In genomic region chr12:113187584-113188295, GRCm38 (mm10) we compare ENCODE assay signal across 8 mouse cellular contexts. TPM values are rescaled to one million over a fixed set of nuclear protein-coding genes. Genes with fewer than 3 reads are reported as not detected.
DNase-seq lines count a peak whose midpoint lies in the region; ATAC-seq and TF ChIP-seq lines count a peak whose summit lies in the region.

No protein-coding gene starts in this region.

- H3K4me1 ChIP-seq in forebrain, embryonic 13.5 days: peaks cover 30% of the 10 kb centered on the region
- peaks cover 10% of the 10 kb centered on the region; the same call in 1 of the 2 replicates for H3K4me1 ChIP-seq in liver, postnatal 0 days (ENCODE audit: insufficient read depth)
- peaks cover 34% of the 10 kb centered on the region for H3K4me1 ChIP-seq in neural tube, embryonic 15.5 days
- H3K4me1 ChIP-seq in testis, adult 2 months (ENCODE audit: control insufficient read depth, insufficient read depth, low read length): peaks cover 26% of the 10 kb centered on the region

- intact Hi-C loops in heart, postnatal 36 days (cut with DNase I): no loop called here

- peaks cover 7% of the 10 kb centered on the region; the same call in 1 of the 2 replicates for H3K9me3 ChIP-seq in forebrain, embryonic 13.5 days (replicated peaks)
- no peaks in the 10 kb centered on the region for H3K9me3 ChIP-seq in liver, postnatal 0 days (ENCODE audit: low read length)
- H3K9me3 ChIP-seq in neural tube, embryonic 15.5 days (replicated peaks): no peaks in the 10 kb centered on the region

- peak overlapping the region; percentile 91 for H3K4me2 ChIP-seq in forebrain, embryonic 13.5 days
- peak overlapping the region; percentile 53 for H3K4me2 ChIP-seq in liver, postnatal 0 days (ENCODE audit: low read depth, low read length)
- peak overlapping the region; percentile 78 for H3K4me2 ChIP-seq in neural tube, embryonic 15.5 days

- no peak for TF ChIP-seq EP300 in liver, postnatal 0 days (IDR thresholded peaks at IDR 0.05; ENCODE audit: low read depth)

- no peak for TF ChIP-seq POLR2A in testis, adult 2 months (IDR thresholded peaks at IDR 0.05; ENCODE audit: control insufficient read depth, low read depth, low read length)

- H3K36me3 ChIP-seq in forebrain, embryonic 13.5 days (ENCODE audit: poor library complexity, severe bottlenecking): peaks cover 46% of the 10 kb centered on the region
- H3K36me3 ChIP-seq in liver, postnatal 0 days (replicated peaks; ENCODE audit: insufficient read depth, low read length): no peaks in the 10 kb centered on the region
- H3K36me3 ChIP-seq in neural tube, embryonic 15.5 days: peaks cover 44% of the 10 kb centered on the region
- H3K36me3 ChIP-seq in testis, adult 2 months (ENCODE audit: control insufficient read depth, insufficient read depth, low read length): no peaks in the 10 kb centered on the region

- H3K4me3 ChIP-seq in forebrain, embryonic 13.5 days: peak overlapping the region; percentile 74
- peak overlapping the region; percentile 4 for H3K4me3 ChIP-seq in liver, postnatal 0 days (ENCODE audit: low read depth, low read length)
- H3K4me3 ChIP-seq in neural tube, embryonic 15.5 days (replicated peaks): peak overlapping the region; percentile 78
- peak overlapping the region; percentile 17 for H3K4me3 ChIP-seq in testis, adult 2 months (ENCODE audit: control insufficient read depth, low read depth, low read length)

- WGBS in forebrain, embryonic 13.5 days: 4% methylated on average over 56 of the region's 56 CpGs
- 5% methylated on average over 56 of the region's 56 CpGs for WGBS in liver, postnatal 0 days (ENCODE audit: insufficient replicate concordance)
- 5% methylated on average over 56 of the region's 56 CpGs for WGBS in neural tube, embryonic 15.5 days

- H3K27ac ChIP-seq in forebrain, embryonic 13.5 days: no peak overlapping the region
- H3K27ac ChIP-seq in liver, postnatal 0 days (ENCODE audit: low read depth): no peak overlapping the region
- 0 out of 2 replicates have a peak overlapping the region, but pooled peaks have one; percentile 4 for H3K27ac ChIP-seq in neural tube, embryonic 15.5 days (replicated peaks)
- no peak overlapping the region for H3K27ac ChIP-seq in testis, adult 2 months (ENCODE audit: control insufficient read depth, insufficient read depth, low read depth, low read length)

- no peaks in the 10 kb centered on the region for H3K27me3 ChIP-seq in forebrain, embryonic 13.5 days
- peaks cover 29% of the 10 kb centered on the region for H3K27me3 ChIP-seq in liver, postnatal 0 days (ENCODE audit: insufficient read depth, low read length)
- H3K27me3 ChIP-seq in neural tube, embryonic 15.5 days (replicated peaks): no peaks in the 10 kb centered on the region
- no peaks in the 10 kb centered on the region for H3K27me3 ChIP-seq in testis, adult 2 months (ENCODE audit: control insufficient read depth, insufficient read depth, low read length)

- ATAC-seq in forebrain, embryonic 13.5 days: peak; percentile 48
- peak; percentile 62 for ATAC-seq in liver, postnatal 0 days
- ATAC-seq in neural tube, embryonic 15.5 days (ENCODE audit: low FRiP score): peak; percentile 49

- peak; percentile 81 for TF ChIP-seq CTCF in liver, postnatal 0 days (IDR thresholded peaks at IDR 0.05; ENCODE audit: low read depth)
- TF ChIP-seq CTCF in testis, adult 2 months (IDR thresholded peaks at IDR 0.05; ENCODE audit: control insufficient read depth, insufficient read depth, insufficient replicate concordance, low read depth, low read length): peak; percentile 17; the same call in 1 of the 2 replicates

- H3K9ac ChIP-seq in forebrain, embryonic 13.5 days: peak overlapping the region; percentile 88
- no peak overlapping the region for H3K9ac ChIP-seq in liver, postnatal 0 days (replicated peaks)
- peak overlapping the region; percentile 86 for H3K9ac ChIP-seq in neural tube, embryonic 15.5 days (replicated peaks)

- peak; percentile 83 for DNase-seq in ES-CJ7 (ENCODE audit: low read depth, low spot score)
- DNase-seq in c-Kit-positive CD71-positive TER-119-negative erythroid progenitor cells, embryonic 14.5 days (ENCODE audit: low read depth): peak; percentile 50
- DNase-seq in heart, postnatal 36 days: peak; percentile 47 to 66
- DNase-seq in layer of hippocampus, adult 11-12 months (ENCODE audit: low spot score): peak; percentile 92
- peak; percentile 81 for DNase-seq in liver, postnatal 0 days

RNA-seq across cellular contexts. Expression of gene Tmem121, which starts 2.0 kb away (rescaled TPM):
- 23.9 and 27.8 TPM in 2 replicates for polyA plus RNA-seq in forebrain, embryonic 13.5 days (2015; fragmentation: Nextera tagmentation; extraction: Ambion mirVana)
- not detected for total RNA-seq in heart, postnatal 36 days (2021)
- 0.20 and 0.21 TPM in 2 replicates for polyA plus RNA-seq in liver, postnatal 0 days (2015; fragmentation: Nextera tagmentation; extraction: Ambion mirVana)
- 47.2 and 52.2 TPM in 2 replicates for polyA plus RNA-seq in neural tube, embryonic 15.5 days (2015; fragmentation: Nextera tagmentation; extraction: Ambion mirVana)
- 1.0 and 1.3 TPM in 2 replicates for polyA plus RNA-seq in testis, adult 2 months (2012; rRNA removed)

RNA-seq across cellular contexts. Expression of gene Tedc1, which starts 31.5 kb away (rescaled TPM):
- 32.2 and 41.2 TPM in 2 replicates for polyA plus RNA-seq in forebrain, embryonic 13.5 days (2015; fragmentation: Nextera tagmentation; extraction: Ambion mirVana)
- total RNA-seq in heart, postnatal 36 days (2021): under 1 TPM; 0.19 to 0.49 TPM
- polyA plus RNA-seq in liver, postnatal 0 days (2015; fragmentation: Nextera tagmentation; extraction: Ambion mirVana): 3.9 and 4.6 TPM in 2 replicates
- 19.6 and 36.6 TPM in 2 replicates for polyA plus RNA-seq in neural tube, embryonic 15.5 days (2015; fragmentation: Nextera tagmentation; extraction: Ambion mirVana)
- polyA plus RNA-seq in testis, adult 2 months (2012; rRNA removed): 46.9 and 48.0 TPM in 2 replicates

RNA-seq across cellular contexts. Expression of gene Crip1, which starts 41.6 kb away (rescaled TPM):
- 35.9 and 40.0 TPM in 2 replicates for polyA plus RNA-seq in forebrain, embryonic 13.5 days (2015; fragmentation: Nextera tagmentation; extraction: Ambion mirVana)
- total RNA-seq in heart, postnatal 36 days (2021): 100 to 1,000 TPM; 190 to 198 TPM
- 174 and 181 TPM in 2 replicates for polyA plus RNA-seq in liver, postnatal 0 days (2015; fragmentation: Nextera tagmentation; extraction: Ambion mirVana)
- 53.4 and 404 TPM in 2 replicates for polyA plus RNA-seq in neural tube, embryonic 15.5 days (2015; fragmentation: Nextera tagmentation; extraction: Ambion mirVana)
- 30.4 and 106 TPM in 2 replicates for polyA plus RNA-seq in testis, adult 2 months (2012; rRNA removed)

RNA-seq across cellular contexts. Expression of gene Crip2, which starts 47.7 kb away (rescaled TPM):
- 314 and 328 TPM in 2 replicates for polyA plus RNA-seq in forebrain, embryonic 13.5 days (2015; fragmentation: Nextera tagmentation; extraction: Ambion mirVana)
- 1,000 to 10,000 TPM; 1,482 to 1,552 TPM for total RNA-seq in heart, postnatal 36 days (2021)
- 65.1 and 67.4 TPM in 2 replicates for polyA plus RNA-seq in liver, postnatal 0 days (2015; fragmentation: Nextera tagmentation; extraction: Ambion mirVana)
- 259 and 289 TPM in 2 replicates for polyA plus RNA-seq in neural tube, embryonic 15.5 days (2015; fragmentation: Nextera tagmentation; extraction: Ambion mirVana)
- polyA plus RNA-seq in testis, adult 2 months (2012; rRNA removed): 178 and 179 TPM in 2 replicates

Comparison
In these comparisons a context has a peak if more than half of its experiments do, and no peak if none do; other contexts are left out.
1. H3K4me3 ChIP-seq: peak in every context shown above with its lines; median percentile 78 in neural tube, embryonic 15.5 days; 74 in forebrain, embryonic 13.5 days; 17 in testis, adult 2 months; 4 in liver, postnatal 0 days.
2. RNA of gene Tmem121, which starts 2.0 kb away (polyA plus RNA-seq): 47.2 to 52.2 TPM in neural tube, embryonic 15.5 days and 23.9 to 27.8 TPM in forebrain, embryonic 13.5 days; 1.0 to 1.3 TPM in testis, adult 2 months and 0.20 to 0.21 TPM in liver, postnatal 0 days; every median in the first group is over 10 times any median in the second.
3. Peak in every context shown above with its lines, with median percentiles within 50 percentile points of each other: DNase-seq, ATAC-seq and H3K4me2 ChIP-seq.